Mouse (Mus musculus) intestine, embryonic 15.5 days (tissue): Measurements from ENCODE around the gene Olfr921. TPM values are rescaled to one million over a fixed set of nuclear protein-coding genes. Genes with fewer than 3 reads are reported as not detected.

ENCODE experiments used
- polyA plus RNA-seq: library from polyadenylated mRNA; unstranded; fragments of >200 nt; fragmentation: Nextera tagmentation; extraction: Ambion mirVana; gene quantifications from 2 replicates; pipeline ENCODE4 v1.2.1, GENCODE M21; 2015

Olfr921 gene
- polyA plus RNA-seq, 1 experiment from 2014 or later = not detected

Other genes with a start within 250 kb of the Olfr921 start
- gene Olfr910, start 235.2 kb upstream of the Olfr921 start, polyA plus RNA-seq = not detected in 2 replicates
- gene Olfr912, start 192.9 kb upstream of the Olfr921 start, polyA plus RNA-seq = not detected in 2 replicates
- not detected in 2 replicates for gene Olfr913, start 180.3 kb upstream of the Olfr921 start, polyA plus RNA-seq
- gene Olfr914, start 168.0 kb upstream of the Olfr921 start, polyA plus RNA-seq = not detected in 2 replicates
- not detected in 2 replicates for gene Olfr916, start 113.2 kb upstream of the Olfr921 start, polyA plus RNA-seq
- gene Olfr917, start 107.2 kb upstream of the Olfr921 start, polyA plus RNA-seq = not detected in 2 replicates
- not detected in 2 replicates for gene Olfr918, start 98.5 kb upstream of the Olfr921 start, polyA plus RNA-seq
- gene Olfr919, start 69.4 kb upstream of the Olfr921 start, polyA plus RNA-seq = not detected in 2 replicates
- 14.7 and 15.2 TPM in 2 replicates for gene Vwa5a, start 54.8 kb upstream of the Olfr921 start, polyA plus RNA-seq
- gene Olfr920, start 20.8 kb upstream of the Olfr921 start, polyA plus RNA-seq = 0.03 TPM in 1 of 2 replicates, not detected in the other
- gene Olfr922, start 41.5 kb downstream of the Olfr921 start, polyA plus RNA-seq = not detected in 2 replicates
- gene Olfr923, start 53.5 kb downstream of the Olfr921 start, polyA plus RNA-seq = not detected in 2 replicates
- gene Olfr924, start 71.4 kb downstream of the Olfr921 start, polyA plus RNA-seq = not detected in 2 replicates
- not detected in 2 replicates for gene Olfr26, start 82.0 kb downstream of the Olfr921 start, polyA plus RNA-seq
- not detected in 2 replicates for gene Olfr926, start 104.1 kb downstream of the Olfr921 start, polyA plus RNA-seq
- not detected in 2 replicates for gene Olfr930, start 156.7 kb downstream of the Olfr921 start, polyA plus RNA-seq
- not detected in 2 replicates for gene Olfr933, start 199.2 kb downstream of the Olfr921 start, polyA plus RNA-seq
- not detected in 2 replicates for gene Olfr934, start 215.2 kb downstream of the Olfr921 start, polyA plus RNA-seq
- not detected in 2 replicates for gene Olfr935, start 226.6 kb downstream of the Olfr921 start, polyA plus RNA-seq